Mouse (Mus musculus): ENCODE measurements around the gene Neurl4.

DNA sequence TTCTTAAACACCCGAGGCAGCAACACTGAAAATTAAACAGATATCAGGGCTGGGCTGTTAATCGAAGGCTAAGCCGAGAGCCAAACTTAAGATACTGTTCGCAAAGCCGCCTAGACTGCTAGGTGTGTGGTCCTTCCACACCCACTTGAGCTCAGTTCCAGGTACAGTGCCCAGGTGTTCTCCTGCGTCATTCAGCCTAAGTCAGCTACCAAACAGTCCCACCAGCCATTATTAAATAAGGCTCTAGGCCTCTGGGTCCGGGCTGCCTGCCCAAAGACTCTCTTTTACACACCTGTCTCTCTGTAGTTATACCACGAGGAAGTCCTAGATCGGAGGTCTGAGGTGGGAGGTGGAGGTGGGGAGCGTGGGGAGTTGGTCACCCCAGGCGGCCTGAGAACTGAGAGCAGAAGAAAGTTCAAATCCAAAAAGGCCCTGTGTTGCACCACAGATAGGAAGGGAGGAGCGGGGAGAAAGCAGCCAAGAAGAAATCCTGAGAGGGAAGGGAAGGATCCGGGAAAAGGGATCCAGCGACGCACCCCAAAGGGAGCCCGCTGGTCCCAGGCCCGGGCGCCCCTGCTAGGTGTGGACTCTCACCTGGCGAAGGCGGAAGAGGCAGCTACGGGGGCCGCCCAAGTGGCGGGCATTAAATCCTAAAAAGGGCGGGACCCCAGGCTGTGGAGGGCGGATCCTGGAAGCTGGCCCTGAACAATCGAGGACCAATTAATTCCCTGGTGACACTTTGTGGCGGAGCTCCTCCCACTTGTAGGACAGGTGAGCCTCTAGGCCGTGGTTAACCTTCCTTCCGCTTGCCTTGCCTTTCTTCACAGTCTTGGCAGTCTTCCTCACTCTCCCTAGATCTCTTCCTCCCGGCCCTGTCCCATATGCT is 42.5 kb upstream of the Neurl4 start, which contains the start of gene Tnk1:
- TF ChIP-seq CTCF (IDR thresholded peaks at IDR 0.05; ENCODE audit: borderline replicate concordance, insufficient read depth, low read depth, low read length) (no peak), POLR2A (IDR thresholded peaks at IDR 0.05; ENCODE audit: borderline replicate concordance, insufficient read depth, low read length) (no peak)

Measured in cerebellum, adult 2 months (tissue).